Mouse (Mus musculus): Measurements from ENCODE around the gene Lgalsl.

Gene Lgalsl

GRCm38 (mm10) chr11:20830686-20831505, at the start of gene Lgalsl:
TSS of gene Lgalsl (minus strand) at chr11:20831056.
- DNase-seq (ENCODE audit: low spot score), result peak; percentile 86

GRCm38 (mm10) chr11:20878644-20879043, 47.8 kb upstream of the Lgalsl start:
- no peak for DNase-seq (ENCODE audit: low spot score)

GRCm38 (mm10) chr11:20877578-20878096, 46.8 kb upstream of the Lgalsl start:
- no peak for DNase-seq (ENCODE audit: low spot score)

GRCm38 (mm10) chr11:20873386-20873785, 42.5 kb upstream of the Lgalsl start:
- no peak for DNase-seq (ENCODE audit: low spot score)

- DNase-seq (ENCODE audit: low spot score), result no peak
Observed at GRCm38 (mm10) chr11:20872911-20873310, 42.1 kb upstream of the Lgalsl start.

- no peak for DNase-seq (ENCODE audit: low spot score)
Observed at GRCm38 (mm10) chr11:20872444-20872843, 41.6 kb upstream of the Lgalsl start.

GRCm38 (mm10) chr11:20869927-20870326, 39.1 kb upstream of the Lgalsl start:
- DNase-seq (ENCODE audit: low spot score), result no peak

GRCm38 (mm10) chr11:20865450-20865849, 34.6 kb upstream of the Lgalsl start:
- no peak for DNase-seq (ENCODE audit: low spot score)

GRCm38 (mm10) chr11:20864647-20865046, 33.8 kb upstream of the Lgalsl start:
- DNase-seq (ENCODE audit: low spot score), result no peak

GRCm38 (mm10) chr11:20862101-20862500, 31.2 kb upstream of the Lgalsl start:
- DNase-seq (ENCODE audit: low spot score), result no peak

GRCm38 (mm10) chr11:20860351-20860750, 29.5 kb upstream of the Lgalsl start:
- DNase-seq (ENCODE audit: low spot score), result no peak

GRCm38 (mm10) chr11:20859858-20860257, 29.0 kb upstream of the Lgalsl start:
- DNase-seq (ENCODE audit: low spot score), result peak; percentile 13

GRCm38 (mm10) chr11:20858921-20859668, 28.2 kb upstream of the Lgalsl start:
- DNase-seq (ENCODE audit: low spot score), result peak; percentile 6

- DNase-seq (ENCODE audit: low spot score), result no peak
Observed at GRCm38 (mm10) chr11:20857921-20858320, 27.1 kb upstream of the Lgalsl start.

GRCm38 (mm10) chr11:20854032-20854741, 23.3 kb upstream of the Lgalsl start:
- DNase-seq (ENCODE audit: low spot score), result no peak

GRCm38 (mm10) chr11:20850196-20850595, 19.3 kb upstream of the Lgalsl start:
- no peak for DNase-seq (ENCODE audit: low spot score)

GRCm38 (mm10) chr11:20849403-20849802, 18.5 kb upstream of the Lgalsl start:
- DNase-seq (ENCODE audit: low spot score), result no peak

- DNase-seq (ENCODE audit: low spot score), result no peak
Observed at GRCm38 (mm10) chr11:20837366-20837765, 6.5 kb upstream of the Lgalsl start.

- DNase-seq (ENCODE audit: low spot score), result no peak
Observed at GRCm38 (mm10) chr11:20831600-20832137, 813 bp upstream of the Lgalsl start.

- no peak for DNase-seq (ENCODE audit: low spot score)
Observed at GRCm38 (mm10) chr11:20829993-20830685, 717 bp downstream of the Lgalsl start.

GRCm38 (mm10) chr11:20829056-20829686, 1.7 kb downstream of the Lgalsl start:
- DNase-seq (ENCODE audit: low spot score), result peak; percentile 42
